Mouse (Mus musculus) adrenal gland, adult 2 months (tissue): ENCODE results near the gene Dpp4. TPM values are rescaled to one million over a fixed set of nuclear protein-coding genes. Genes with fewer than 3 reads are reported as not detected.
A peak's percentile ranks its signal among the peaks of the same experiment; 100 is the strongest.

Experiments
- DNase-seq: peaks from one replicate; pipeline ENCODE4 v3.0.0; 2021
- long read RNA-seq: library from polyadenylated mRNA; stranded (forward); transcript quantifications from one replicate; pipeline ENCODE4 v2.0.0, GENCODE M21; 2021
- polyA plus RNA-seq: library from polyadenylated mRNA; depleted of rRNA; stranded (reverse); fragments of >200 nt; gene quantifications from 2 replicates; pipeline ENCODE4 v1.2.3, GENCODE M21; 2012; rRNA removed
- total RNA-seq, 2 experiments: library from RNA; stranded (reverse); gene quantifications; 2 replicates each; pipeline ENCODE4 v1.2.3; 2021

The Dpp4 gene
- 1 to 10 TPM; 3.1 to 3.5 TPM for total RNA-seq
- polyA plus RNA-seq = 0.31 and 0.35 TPM in 2 replicates
- long read RNA-seq, partial matches to known transcripts = 2 of 2 reads
- long read RNA-seq, other reads (novel, unspliced or antisense) = 0 of 2 reads

GRCm38 (mm10) chr2:62412081-62412821, at the start of gene Dpp4:
Gene Dpp4 (minus strand): TSS chr2:62412231.
- DNase-seq = no peak

GRCm38 (mm10) chr2:62460815-62461450, 48.9 kb upstream of the Dpp4 start:
- DNase-seq = no peak

GRCm38 (mm10) chr2:62460231-62460710, 48.2 kb upstream of the Dpp4 start:
- DNase-seq = no peak

- DNase-seq = no peak
These were observed 47.5 kb upstream of the Dpp4 start for GRCm38 (mm10) chr2:62459241-62460174.

- DNase-seq = no peak
These were observed 46.0 kb upstream of the Dpp4 start for GRCm38 (mm10) chr2:62458070-62458469.

GRCm38 (mm10) chr2:62454991-62455390, 43.0 kb upstream of the Dpp4 start:
- DNase-seq = no peak

GRCm38 (mm10) chr2:62454033-62454432, 42.0 kb upstream of the Dpp4 start:
- no peak for DNase-seq

GRCm38 (mm10) chr2:62450364-62450763, 38.3 kb upstream of the Dpp4 start:
- no peak for DNase-seq

GRCm38 (mm10) chr2:62449692-62450346, 37.8 kb upstream of the Dpp4 start:
- no peak for DNase-seq

- peak; percentile 3 for DNase-seq
These were observed 28.9 kb upstream of the Dpp4 start for GRCm38 (mm10) chr2:62440802-62441544.

GRCm38 (mm10) chr2:62440083-62440482, 28.1 kb upstream of the Dpp4 start:
- no peak for DNase-seq

GRCm38 (mm10) chr2:62431245-62431795, 19.3 kb upstream of the Dpp4 start:
- no peak for DNase-seq

- DNase-seq = peak; percentile 48
These were observed 13.9 kb upstream of the Dpp4 start for GRCm38 (mm10) chr2:62425941-62426340.

GRCm38 (mm10) chr2:62423343-62423776, 11.3 kb upstream of the Dpp4 start:
- DNase-seq = no peak

- no peak for DNase-seq
These were observed 10.7 kb upstream of the Dpp4 start for GRCm38 (mm10) chr2:62422515-62423342.

- no peak for DNase-seq
These were observed 9.2 kb upstream of the Dpp4 start for GRCm38 (mm10) chr2:62421229-62421628.

- DNase-seq = no peak
These were observed 8.0 kb upstream of the Dpp4 start for GRCm38 (mm10) chr2:62420045-62420444.

- DNase-seq = no peak
These were observed 5.2 kb upstream of the Dpp4 start for GRCm38 (mm10) chr2:62417233-62417632.
